Mouse (Mus musculus) cortical plate, adult 2 months (tissue): ENCODE data around the gene Zfp536.

Source experiments
- CTCF ChIP-seq: fragments of 200-500 bp; IDR thresholded peaks from 2 replicates; pipeline ENCODE4 v1.5.1; 2011; ENCODE audit warnings: mild to moderate bottlenecking, control low read depth, low read length; ENCODE audit not compliant: insufficient read depth; ENCODE audit errors: extremely low read depth
- POLR2A ChIP-seq: fragments of 200-500 bp; IDR thresholded peaks from 2 replicates; pipeline ENCODE4 v1.6.1; 2011; ENCODE audit warnings: mild to moderate bottlenecking, low read length, control low read depth; ENCODE audit not compliant: insufficient read depth; ENCODE audit errors: extremely low read depth

GRCm38 (mm10) chr7:37689107-37689511 is 84.3 kb downstream of the Zfp536 start:
- no peak for TF ChIP-seq POLR2A
- no peak for TF ChIP-seq CTCF
